Mouse (Mus musculus) midbrain, embryonic 13.5 days (tissue): ENCODE measurements around the gene Plxna4. TPM values are rescaled to one million over a fixed set of nuclear protein-coding genes. Genes with fewer than 3 reads are reported as not detected.

Experiments
- ATAC-seq: fragments of 200-750 bp; cut with Nextera tagmentation; 2 replicates; pipeline ENCODE4 v1.8.0; 2017; ENCODE audit warnings: mild to moderate bottlenecking, moderate TSS enrichment, moderate library complexity
- H3K27ac ChIP-seq: fragments of 300-500 bp; sonication (generic); 2 replicates; pipeline ENCODE4 v1.5.1; 2015; ENCODE audit warnings: inconsistent platforms, mild to moderate bottlenecking, moderate library complexity
- H3K27me3 ChIP-seq: fragments of 300-500 bp; sonication (generic); 2 replicates; pipeline ENCODE4 v1.6.1; 2015; ENCODE audit warnings: mild to moderate bottlenecking, inconsistent platforms
- H3K36me3 ChIP-seq: fragments of 300-500 bp; sonication (generic); 2 replicates; pipeline ENCODE4 v1.6.1; 2015; ENCODE audit warnings: mild to moderate bottlenecking, inconsistent platforms
- H3K4me1 ChIP-seq: fragments of 300-500 bp; sonication (generic); replicated peaks from 2 replicates; pipeline ENCODE4 v1.6.1; 2015; ENCODE audit warnings: inconsistent platforms
- H3K4me2 ChIP-seq: fragments of 300-500 bp; sonication (generic); replicated peaks from 2 replicates; pipeline ENCODE4 v1.6.1; 2015; ENCODE audit warnings: moderate library complexity, mild to moderate bottlenecking, inconsistent platforms
- H3K4me3 ChIP-seq: fragments of 300-500 bp; sonication (generic); replicated peaks from 2 replicates; pipeline ENCODE4 v1.5.1; 2015; ENCODE audit warnings: mild to moderate bottlenecking, inconsistent platforms
- H3K9ac ChIP-seq: fragments of 300-500 bp; sonication (generic); replicated peaks from 2 replicates; pipeline ENCODE4 v1.6.1; 2015; ENCODE audit warnings: mild to moderate bottlenecking, inconsistent platforms
- H3K9me3 ChIP-seq: fragments of 300-500 bp; sonication (generic); 2 replicates; pipeline ENCODE4 v1.6.1; 2016; ENCODE audit warnings: mild to moderate bottlenecking, inconsistent platforms
- WGBS: fragments of 180-500 bp; shearing (Covaris S2); methylation state at CpG from one replicate; pipeline ENCODE4 v1.1.7; 2015; 5-methylcytosine and 5-hydroxymethylcytosine counted together
- polyA plus RNA-seq: library from polyadenylated mRNA; unstranded; fragments of >200 nt; fragmentation: Nextera tagmentation; extraction: Ambion mirVana; gene quantifications from 2 replicates; pipeline ENCODE4 v1.2.1, GENCODE M21; 2015

Gene Plxna4
- polyA plus RNA-seq, 1 experiment from 2014 or later: 9.5 TPM

DNA sequence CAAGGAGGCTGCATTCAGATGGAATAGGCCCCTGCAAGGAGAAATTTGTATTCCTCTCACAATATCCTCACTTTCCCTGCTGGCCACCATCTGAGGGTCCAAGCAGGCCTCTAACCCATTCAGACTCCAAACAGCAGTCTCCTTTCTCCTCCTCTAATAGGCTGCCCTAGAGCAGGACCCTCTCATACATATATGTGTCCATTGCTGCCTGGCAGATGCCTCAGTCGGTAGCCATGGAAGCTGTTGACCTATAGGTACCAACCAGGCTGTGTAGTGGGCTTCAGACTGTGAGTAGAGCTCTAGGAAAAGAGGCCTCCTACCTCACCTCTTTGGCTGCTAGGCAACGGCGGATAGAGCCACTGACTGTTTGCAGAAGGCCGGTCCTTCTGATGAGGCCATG lies 225.6 kb downstream of the Plxna4 start:
- H3K4me1 ChIP-seq: peaks cover 16% of the 10 kb centered on the region; the same call in 1 of the 2 replicates
- no peaks in the 10 kb centered on the region for H3K27me3 ChIP-seq
- 70% methylated on average over 4 of the region's 4 CpGs for WGBS
- no peak overlapping the region for H3K9ac ChIP-seq
- H3K4me3 ChIP-seq: no peak overlapping the region
- ATAC-seq: peak; percentile 55
- H3K9me3 ChIP-seq: no peaks in the 10 kb centered on the region
- no peaks in the 10 kb centered on the region for H3K36me3 ChIP-seq
- no peak overlapping the region for H3K4me2 ChIP-seq
- H3K27ac ChIP-seq: no peak overlapping the region

DNA sequence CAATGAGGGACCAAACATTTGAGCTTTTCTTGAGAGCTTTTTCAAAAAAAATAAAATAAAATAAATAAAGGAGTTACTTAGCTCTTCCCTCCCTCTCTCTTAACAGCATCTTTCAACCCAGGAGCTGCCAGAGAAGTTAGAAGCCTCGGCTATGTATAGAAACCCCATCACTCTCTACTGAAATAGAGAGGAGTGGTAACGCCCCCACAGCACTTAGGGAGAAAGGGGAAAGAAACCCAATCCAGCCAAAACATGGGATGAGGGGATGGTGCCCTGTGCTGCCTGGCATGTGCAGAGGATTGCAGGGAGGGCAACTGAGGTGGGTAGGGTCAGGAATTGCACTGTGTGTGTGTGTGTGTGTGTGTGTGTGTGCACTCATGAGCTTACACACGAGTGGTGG lies 228.3 kb downstream of the Plxna4 start:
- 69% methylated on average over 3 of the region's 3 CpGs for WGBS
- Histone ChIP-seq H3K4me1 (peaks cover 24% of the 10 kb centered on the region; the same call in 1 of the 2 replicates), H3K36me3 (no peaks in the 10 kb centered on the region), H3K27ac (no peak overlapping the region), H3K4me3 (no peak overlapping the region), H3K4me2 (no peak overlapping the region), H3K27me3 (no peaks in the 10 kb centered on the region), H3K9ac (no peak overlapping the region), H3K9me3 (no peaks in the 10 kb centered on the region)
- no peak for ATAC-seq

DNA sequence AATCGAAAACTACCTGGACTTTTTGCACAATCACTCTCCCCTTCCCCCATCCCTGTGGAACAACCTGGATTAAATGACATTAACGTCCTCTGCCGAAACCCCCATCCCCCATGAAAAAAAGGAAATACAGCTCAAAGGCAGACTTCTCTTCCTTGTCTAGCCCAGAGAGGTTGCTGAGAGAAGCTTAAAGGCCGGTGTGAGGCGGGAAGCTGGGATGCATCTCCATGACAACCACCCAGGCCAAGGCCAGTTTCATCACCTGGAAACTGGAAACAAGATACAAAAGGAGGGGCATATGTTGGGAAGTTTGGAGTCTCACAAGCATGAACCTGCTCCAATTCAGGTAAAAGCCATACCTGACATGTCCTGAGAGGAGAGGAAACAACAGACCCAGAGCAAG lies 230.5 kb downstream of the Plxna4 start:
- Histone ChIP-seq H3K36me3 (no peaks in the 10 kb centered on the region), H3K9me3 (no peaks in the 10 kb centered on the region), H3K27me3 (no peaks in the 10 kb centered on the region), H3K9ac (no peak overlapping the region), H3K27ac (peak overlapping the region; percentile 44), H3K4me1 (peaks cover 19% of the 10 kb centered on the region; the same call in 1 of the 2 replicates), H3K4me3 (no peak overlapping the region), H3K4me2 (no peak overlapping the region)
- 65% methylated on average over 5 of the region's 5 CpGs for WGBS
- peak; percentile 41; the same call in 1 of the 2 replicates for ATAC-seq

DNA sequence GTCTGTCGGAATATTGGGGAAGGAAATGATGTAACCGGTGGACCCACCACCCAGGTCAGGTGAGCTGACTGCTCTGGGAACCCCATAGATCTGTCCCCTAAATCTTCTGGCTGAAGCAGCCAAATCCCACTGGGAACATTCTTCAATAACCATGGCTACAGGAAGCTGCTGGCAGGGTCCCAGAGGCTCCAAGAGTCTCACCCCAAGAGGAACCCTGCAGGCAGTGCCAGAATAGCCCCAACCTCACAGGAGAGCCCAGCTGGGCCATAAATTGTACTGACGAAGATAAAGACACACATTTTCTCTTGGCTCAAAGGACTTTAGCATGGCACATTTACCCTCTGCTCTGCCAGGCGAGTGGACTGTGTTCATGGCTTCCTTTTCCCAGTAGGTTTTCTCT lies 232.4 kb downstream of the Plxna4 start:
- no peak overlapping the region for H3K4me2 ChIP-seq

DNA sequence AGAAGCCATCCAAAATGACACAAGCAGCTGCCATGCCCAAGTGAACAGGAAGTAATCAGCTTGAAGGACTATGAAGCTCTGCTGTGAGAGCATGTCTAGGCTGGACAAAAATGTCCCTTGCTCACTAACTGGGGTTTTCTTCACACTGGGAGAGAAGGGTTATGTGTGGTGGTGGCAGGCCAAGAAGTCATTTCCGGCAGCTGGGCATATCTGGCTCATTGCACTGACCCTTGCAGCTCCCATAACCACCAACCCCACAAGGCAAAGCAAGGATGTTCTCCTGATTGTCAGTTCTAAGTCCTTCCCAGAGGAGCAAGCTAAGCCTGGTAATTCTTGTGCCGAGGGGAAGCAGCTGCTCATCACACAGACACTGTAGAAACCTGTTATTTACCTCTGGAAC lies 239.0 kb downstream of the Plxna4 start:
- 69% methylated on average over 2 of the region's 2 CpGs for WGBS
- no peaks in the 10 kb centered on the region for H3K36me3 ChIP-seq
- ATAC-seq: no peak
- peaks cover 4% of the 10 kb centered on the region for H3K4me1 ChIP-seq
- H3K4me3 ChIP-seq: no peak overlapping the region
- no peaks in the 10 kb centered on the region for H3K27me3 ChIP-seq
- no peaks in the 10 kb centered on the region for H3K9me3 ChIP-seq
- H3K9ac ChIP-seq: no peak overlapping the region
- H3K4me2 ChIP-seq: no peak overlapping the region
- H3K27ac ChIP-seq: no peak overlapping the region

More for the DNA sequence above, 232.4 kb downstream of the Plxna4 start:
- Histone ChIP-seq H3K4me1 (0 out of 2 replicates have a peak, but pooled peaks cover 12% of the 10 kb centered on the region), H3K4me3 (no peak overlapping the region), H3K9ac (no peak overlapping the region), H3K27ac (no peak overlapping the region), H3K27me3 (no peaks in the 10 kb centered on the region), H3K9me3 (no peaks in the 10 kb centered on the region), H3K36me3 (no peaks in the 10 kb centered on the region)
- ATAC-seq: no peak
- WGBS: 86% methylated on average over 4 of the region's 4 CpGs

DNA sequence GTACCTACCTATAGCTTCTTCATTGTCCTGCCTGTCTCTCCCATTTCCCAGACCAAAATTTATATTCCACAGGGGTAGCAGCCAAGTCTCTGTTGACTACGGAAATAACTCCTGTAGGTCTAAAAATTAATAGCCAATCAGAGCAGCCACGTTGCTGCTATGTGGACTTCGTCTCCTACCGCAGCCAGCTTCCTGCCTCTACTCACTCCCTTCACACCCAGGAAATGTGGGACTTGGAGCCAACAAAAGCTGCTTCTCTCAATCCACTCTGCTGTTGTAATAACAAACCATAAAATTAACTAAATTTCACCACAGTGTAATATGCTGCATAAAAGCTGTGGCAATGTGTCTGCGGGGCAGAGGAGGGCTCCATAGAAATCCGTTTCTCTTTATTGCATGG lies 239.9 kb downstream of the Plxna4 start:
- no peaks in the 10 kb centered on the region for H3K36me3 ChIP-seq
- H3K9ac ChIP-seq: no peak overlapping the region
- H3K4me1 ChIP-seq: peaks cover 4% of the 10 kb centered on the region
- no peak overlapping the region for H3K4me3 ChIP-seq
- H3K27ac ChIP-seq: no peak overlapping the region
- no peaks in the 10 kb centered on the region for H3K9me3 ChIP-seq
- H3K27me3 ChIP-seq: no peaks in the 10 kb centered on the region
- ATAC-seq: no peak
- 90% methylated on average over 6 of the region's 6 CpGs for WGBS
- no peak overlapping the region for H3K4me2 ChIP-seq

DNA sequence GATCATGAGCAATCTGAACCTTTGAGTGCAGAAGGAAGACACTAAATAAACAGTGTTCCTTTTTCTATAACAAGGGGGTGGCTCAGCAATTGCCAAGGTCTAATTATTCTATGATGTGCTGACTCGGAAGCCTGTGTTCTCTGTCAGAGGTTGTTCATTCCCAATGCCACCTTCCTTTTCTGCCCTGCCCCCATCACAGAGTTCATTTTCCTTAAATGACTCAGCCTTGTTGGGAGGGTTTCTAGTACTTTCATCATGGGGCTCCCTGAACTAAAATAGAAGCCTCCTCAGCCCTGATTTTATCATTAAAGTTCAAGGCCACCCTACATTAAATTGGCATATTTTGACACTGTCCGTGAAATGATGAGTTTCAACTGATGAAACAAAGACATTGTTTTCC lies 242.0 kb downstream of the Plxna4 start:
- Histone ChIP-seq H3K27ac (no peak overlapping the region), H3K4me2 (no peak overlapping the region), H3K4me3 (no peak overlapping the region), H3K27me3 (no peaks in the 10 kb centered on the region), H3K36me3 (no peaks in the 10 kb centered on the region), H3K9ac (no peak overlapping the region), H3K9me3 (no peaks in the 10 kb centered on the region), H3K4me1 (peaks cover 9% of the 10 kb centered on the region)
- WGBS: 88% methylated on average over 2 of the region's 2 CpGs
- ATAC-seq: no peak

DNA sequence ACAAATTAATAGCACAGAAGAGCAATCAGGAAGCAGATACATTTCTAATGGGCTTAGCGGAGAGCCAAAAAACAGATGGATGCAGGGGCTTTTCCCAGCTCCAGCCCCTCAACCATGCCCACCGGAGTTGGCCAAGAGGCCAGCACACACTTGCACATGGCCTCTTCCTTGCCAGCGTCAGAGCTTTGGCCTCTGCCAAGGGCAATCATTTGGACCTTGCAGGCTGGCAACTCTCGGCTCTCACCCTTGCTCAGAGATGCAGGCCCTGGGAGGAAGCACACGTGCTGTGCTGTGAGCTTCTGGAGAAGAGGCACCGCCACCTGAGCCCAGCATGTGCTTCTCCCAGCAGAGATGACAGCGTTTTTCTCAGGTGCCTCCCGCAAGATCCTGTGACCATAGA lies 245.3 kb downstream of the Plxna4 start:
- ATAC-seq: no peak
- no peak overlapping the region for H3K27ac ChIP-seq

DNA sequence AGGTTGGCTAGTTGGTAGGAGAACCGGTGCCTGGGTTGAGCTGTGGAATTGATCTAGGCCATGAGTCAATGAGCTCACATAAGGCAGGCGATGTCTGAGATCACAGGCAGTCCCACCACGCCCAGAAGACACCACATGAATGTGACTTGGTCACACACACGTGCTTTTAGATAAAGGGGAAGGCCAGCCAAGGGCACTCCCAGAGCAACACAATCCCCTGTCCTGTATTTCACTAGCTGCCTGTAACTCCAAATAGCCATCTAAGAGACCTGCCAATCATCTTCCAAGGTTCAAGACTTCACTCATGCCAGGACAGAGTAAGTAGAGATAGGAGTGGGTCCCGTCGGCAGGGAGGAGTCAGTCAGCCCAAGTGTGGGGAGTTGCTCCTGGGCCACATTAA lies 245.7 kb downstream of the Plxna4 start:
- no peak for ATAC-seq
- Histone ChIP-seq H3K9ac (no peak overlapping the region), H3K27ac (no peak overlapping the region), H3K9me3 (no peaks in the 10 kb centered on the region), H3K4me1 (peaks cover 17% of the 10 kb centered on the region; the same call in 1 of the 2 replicates), H3K4me3 (no peak overlapping the region), H3K27me3 (no peaks in the 10 kb centered on the region), H3K36me3 (no peaks in the 10 kb centered on the region), H3K4me2 (no peak overlapping the region)
- WGBS: 84% methylated on average over 6 of the region's 6 CpGs

More for the DNA sequence above, 245.3 kb downstream of the Plxna4 start:
- 78% methylated on average over 8 of the region's 8 CpGs for WGBS
- Histone ChIP-seq H3K4me3 (no peak overlapping the region), H3K4me1 (peaks cover 17% of the 10 kb centered on the region; the same call in 1 of the 2 replicates), H3K4me2 (no peak overlapping the region), H3K9me3 (no peaks in the 10 kb centered on the region), H3K27me3 (no peaks in the 10 kb centered on the region), H3K36me3 (no peaks in the 10 kb centered on the region), H3K9ac (no peak overlapping the region)

DNA sequence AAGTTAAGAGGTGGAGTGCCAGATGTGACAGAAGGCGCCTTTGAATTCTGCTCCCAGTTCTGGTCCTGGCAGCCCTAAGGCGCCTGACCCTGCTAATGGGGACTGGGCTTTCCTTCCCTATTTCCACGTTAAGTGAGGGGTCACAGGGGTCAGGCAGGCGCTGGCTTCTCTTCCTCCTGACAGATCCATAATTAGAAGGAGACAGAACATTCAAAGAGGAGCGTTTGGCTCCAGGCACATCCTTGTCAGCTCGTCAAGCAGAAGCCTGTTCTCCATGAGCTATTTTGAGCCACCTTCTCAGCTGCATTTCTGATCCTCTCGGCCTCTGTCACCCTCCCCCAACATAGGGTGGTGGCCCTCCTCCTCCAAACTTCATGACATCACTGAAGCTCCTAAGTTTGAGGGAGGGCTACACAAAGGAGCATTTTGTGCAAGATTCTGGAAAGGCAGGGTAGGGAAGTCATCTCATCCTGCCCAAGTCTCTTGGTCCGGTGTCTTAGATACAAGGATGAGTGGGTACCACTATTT lies 249.5 kb downstream of the Plxna4 start:
- Histone ChIP-seq H3K4me2 (no peak overlapping the region), H3K4me3 (no peak overlapping the region), H3K4me1 (peaks cover 12% of the 10 kb centered on the region; the same call in 1 of the 2 replicates), H3K9ac (no peak overlapping the region), H3K27ac (no peak overlapping the region), H3K27me3 (no peaks in the 10 kb centered on the region), H3K36me3 (no peaks in the 10 kb centered on the region), H3K9me3 (no peaks in the 10 kb centered on the region)
- 52% methylated on average over 8 of the region's 8 CpGs for WGBS
- no peak for ATAC-seq

DNA sequence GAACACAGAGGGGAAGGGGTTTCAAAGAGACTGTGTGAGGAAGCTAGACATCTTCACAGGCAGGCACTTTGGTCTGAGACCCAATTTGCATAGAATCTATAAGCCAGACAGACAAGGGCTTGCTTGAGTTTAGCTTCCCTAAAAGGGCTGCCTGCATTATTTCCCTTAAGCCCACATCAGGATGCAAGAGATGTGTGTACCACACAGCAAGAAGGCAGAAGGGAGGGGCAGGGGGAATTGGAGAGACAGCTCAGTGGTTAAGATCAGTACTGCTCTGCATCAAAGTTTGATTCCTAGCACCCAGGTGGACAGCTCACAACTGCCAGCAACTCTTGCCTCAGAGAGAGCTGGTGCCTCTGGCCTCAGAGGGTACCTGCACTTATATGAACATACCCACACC lies 256.7 kb downstream of the Plxna4 start:
- 0 out of 2 replicates have a peak, but pooled peaks have one; percentile 22 for ATAC-seq
- H3K4me2 ChIP-seq: no peak overlapping the region
- peaks cover 42% of the 10 kb centered on the region for H3K4me1 ChIP-seq
- H3K9ac ChIP-seq: no peak overlapping the region
- no peaks in the 10 kb centered on the region for H3K9me3 ChIP-seq
- H3K4me3 ChIP-seq: no peak overlapping the region
- H3K36me3 ChIP-seq: no peaks in the 10 kb centered on the region
- peak overlapping the region; percentile 7; the same call in 1 of the 2 replicates for H3K27ac ChIP-seq
- peaks cover 4% of the 10 kb centered on the region; the same call in 1 of the 2 replicates for H3K27me3 ChIP-seq

DNA sequence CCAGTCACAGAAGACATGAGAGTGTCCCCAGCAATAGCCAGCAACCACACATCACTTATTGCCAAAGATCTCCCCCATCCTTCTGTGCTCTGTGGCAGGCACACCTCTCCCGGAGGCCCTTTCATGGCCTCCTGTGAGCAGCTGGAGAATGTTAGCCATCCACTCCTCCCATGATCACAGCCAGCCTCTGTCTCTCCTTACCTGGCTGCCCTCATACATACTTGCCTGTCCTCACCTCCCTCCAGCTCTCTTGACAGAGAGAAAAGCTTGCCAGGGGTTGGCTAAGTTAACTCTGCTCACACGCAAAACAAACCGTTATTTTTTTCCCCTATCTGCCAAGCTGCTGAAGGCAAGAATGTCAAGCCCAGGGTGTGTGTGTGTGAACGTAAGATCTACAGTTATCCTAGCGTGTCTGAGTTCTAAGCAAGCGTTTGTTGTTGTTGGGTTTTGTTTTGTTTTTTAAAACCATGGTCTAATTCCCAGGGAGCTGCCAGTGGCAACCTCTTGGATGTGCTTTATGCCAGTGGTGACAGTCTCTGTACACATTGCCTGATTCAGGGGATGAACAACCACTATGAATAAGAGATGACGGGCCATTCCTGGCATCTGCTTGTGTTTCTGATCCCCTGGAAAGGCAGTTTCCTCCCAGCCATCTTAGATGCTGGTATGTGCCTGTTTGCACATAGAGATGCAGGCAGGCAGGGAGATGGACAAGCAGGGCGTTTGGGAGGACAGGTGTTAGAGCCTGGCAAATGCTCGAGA lies 257.8 kb downstream of the Plxna4 start:
- no peak overlapping the region for H3K4me3 ChIP-seq
- H3K9ac ChIP-seq: no peak overlapping the region
- H3K4me2 ChIP-seq: no peak overlapping the region
- H3K27me3 ChIP-seq: peaks cover 4% of the 10 kb centered on the region; the same call in 1 of the 2 replicates
- H3K36me3 ChIP-seq: no peaks in the 10 kb centered on the region
- WGBS: 76% methylated on average over 9 of the region's 9 CpGs
- peaks cover 42% of the 10 kb centered on the region for H3K4me1 ChIP-seq
- no peak for ATAC-seq
- H3K27ac ChIP-seq: no peak overlapping the region
- no peaks in the 10 kb centered on the region for H3K9me3 ChIP-seq
